Mouse (Mus musculus) heart, postnatal 25 days (tissue): Measurements from ENCODE around the gene Tinf2. TPM values are rescaled to one million over a fixed set of nuclear protein-coding genes. Genes with fewer than 3 reads are reported as not detected.

Experiments
- DNase-seq: peaks from one replicate; pipeline ENCODE4 v3.0.0; 2022; ENCODE audit warnings: low spot score
- intact Hi-C: fragments of 180-260 bp; cut with DNase I; formaldehyde crosslinking; loops from one replicate; pipeline ENCODE4 v1.15.1; 2025
- total RNA-seq, 2 experiments: library from RNA; stranded (reverse); gene quantifications; 2 replicates each; pipeline ENCODE4 v1.2.3; 2021

Gene Tinf2
- total RNA-seq, 2 experiments from 2014 or later: 10.0 to 10.7 TPM

DNA sequence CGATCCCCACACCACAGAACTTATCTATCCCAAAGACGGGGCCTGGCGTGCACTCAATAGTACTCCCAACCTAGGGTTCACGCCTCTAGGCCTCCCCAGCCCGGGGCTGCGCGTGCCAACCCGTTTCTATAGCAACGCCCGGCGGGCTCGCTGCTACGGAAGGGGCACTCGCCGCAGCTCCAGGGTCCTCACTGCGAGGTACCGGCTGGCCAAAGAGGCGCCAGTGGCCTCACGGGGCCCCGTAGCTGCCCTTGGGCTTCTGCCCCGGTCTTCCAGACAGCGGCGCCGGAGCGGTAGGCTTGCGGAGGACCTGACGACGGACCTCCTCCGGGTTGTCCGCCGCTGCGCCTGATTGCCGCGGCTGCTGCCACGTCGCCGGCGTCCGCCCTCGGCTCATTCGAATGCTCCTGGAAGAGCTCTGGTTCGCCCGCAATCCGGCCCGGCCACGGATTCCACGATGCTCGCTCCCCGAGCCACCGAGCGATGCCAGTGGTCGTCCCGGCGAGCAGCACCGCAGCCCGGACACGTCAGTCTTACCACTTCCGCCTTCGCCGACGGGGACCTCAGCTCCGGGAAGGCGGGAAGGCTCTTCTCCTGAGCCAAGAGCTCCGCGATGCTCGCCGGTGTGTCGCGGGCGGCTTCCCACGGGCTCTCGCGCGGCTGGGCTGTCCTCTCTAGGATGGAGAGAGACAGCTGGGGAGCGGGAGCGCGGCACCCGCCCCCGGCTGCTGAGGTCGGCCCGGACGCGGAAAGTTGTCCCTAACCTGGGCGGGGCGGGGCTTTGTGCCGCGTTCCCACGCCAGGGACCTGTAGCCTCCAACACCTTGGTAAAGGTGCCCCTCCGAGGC, 38.3 kb downstream of the Tinf2 start, which contains the start of gene Tm9sf1:
Tm9sf1 (minus strand) TSS at position 747 of the 848 bp plus-strand sequence.
- peak; percentile 78 for DNase-seq
- intact Hi-C loops: loop anchor here (2.0 kb wide), 1 partner anchor 18 kb away; the partner anchor contains the start of gene Mdp1

DNA sequence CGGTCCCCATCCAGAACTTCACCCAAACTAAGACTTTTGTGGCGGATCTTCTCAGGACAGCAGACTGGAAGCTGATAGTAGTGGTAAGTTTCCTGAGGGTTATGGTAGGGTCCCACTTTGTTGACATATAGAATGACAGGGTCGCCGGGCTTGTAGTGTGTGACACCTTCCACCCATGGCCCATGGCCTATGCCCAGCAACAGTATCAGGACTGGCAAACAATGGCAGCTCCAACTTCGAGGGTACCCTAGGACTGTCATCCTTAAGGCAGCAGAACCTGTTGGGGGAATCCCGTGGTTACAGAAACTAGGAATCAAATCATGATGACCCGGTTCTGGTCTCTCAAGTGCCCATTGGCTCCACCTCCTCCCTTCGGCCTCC, 39.0 kb downstream of the Tinf2 start:
- intact Hi-C loops: loop anchor here (2.0 kb wide), 1 partner anchor 18 kb away; the partner anchor contains the start of gene Mdp1
- no peak for DNase-seq

- intact Hi-C loops: no loop called here
- no peak for DNase-seq
These were observed 40.3 kb downstream of the Tinf2 start for GRCm38 (mm10) chr14:55641291-55641690.

DNA sequence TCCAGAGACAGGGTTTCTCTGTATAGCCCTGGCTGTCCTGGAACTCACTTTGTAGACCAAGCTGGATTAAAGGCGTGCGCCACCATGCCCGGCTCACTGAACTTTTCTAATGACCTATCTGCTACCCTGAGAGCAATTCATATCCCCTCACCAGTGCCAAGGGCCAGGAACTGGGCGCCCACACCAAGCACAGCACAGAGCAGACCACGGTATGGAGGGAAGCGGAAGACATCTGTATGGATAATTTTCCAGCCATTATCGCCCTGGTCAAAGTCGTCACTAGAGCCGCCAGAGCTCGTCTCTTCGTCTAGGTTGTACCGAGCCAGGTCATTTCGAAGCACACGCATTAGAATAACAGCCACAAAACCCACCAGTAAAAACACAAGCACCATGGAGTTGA, 40.8 kb downstream of the Tinf2 start:
- no peak for DNase-seq
- intact Hi-C loops: no loop called here

DNA sequence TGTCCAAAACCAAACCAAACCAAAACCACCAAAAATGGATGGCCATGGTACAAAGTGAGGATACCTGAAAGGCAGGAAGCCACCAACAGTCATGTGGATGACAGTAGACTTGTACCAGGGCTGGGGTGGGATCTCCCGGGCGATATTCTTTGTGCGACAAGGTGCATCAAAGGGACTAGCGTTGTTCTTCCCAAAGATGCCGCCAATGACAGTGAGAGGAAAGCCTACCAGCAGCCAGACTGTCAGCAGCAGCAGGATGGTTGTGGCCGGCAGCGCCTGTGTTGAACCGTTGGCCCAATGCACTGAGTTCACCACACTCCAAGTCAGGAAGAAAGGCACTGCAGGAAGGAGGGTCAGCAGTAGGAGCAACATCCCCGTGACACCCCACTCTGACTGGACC, 43.8 kb downstream of the Tinf2 start, which contains the start of gene Gm49378:
Gm49378 (minus strand) TSS at position 101 of the 400 bp plus-strand sequence.
- DNase-seq: no peak
- intact Hi-C loops: loop anchor here (5.0 kb wide), 1 partner anchor 35 kb away; the partner anchor contains the start of genes Gmpr2 and Nedd8

GRCm38 (mm10) chr14:55635523-55636007, 46.1 kb downstream of the Tinf2 start, which contains the start of gene Ipo4:
Ipo4 (minus strand) TSS chr14:55635957.
- intact Hi-C loops: loop anchor here (5.0 kb wide), 1 partner anchor 37 kb away; the partner anchor contains the start of genes Gmpr2 and Nedd8
- DNase-seq: peak; percentile 77

DNA sequence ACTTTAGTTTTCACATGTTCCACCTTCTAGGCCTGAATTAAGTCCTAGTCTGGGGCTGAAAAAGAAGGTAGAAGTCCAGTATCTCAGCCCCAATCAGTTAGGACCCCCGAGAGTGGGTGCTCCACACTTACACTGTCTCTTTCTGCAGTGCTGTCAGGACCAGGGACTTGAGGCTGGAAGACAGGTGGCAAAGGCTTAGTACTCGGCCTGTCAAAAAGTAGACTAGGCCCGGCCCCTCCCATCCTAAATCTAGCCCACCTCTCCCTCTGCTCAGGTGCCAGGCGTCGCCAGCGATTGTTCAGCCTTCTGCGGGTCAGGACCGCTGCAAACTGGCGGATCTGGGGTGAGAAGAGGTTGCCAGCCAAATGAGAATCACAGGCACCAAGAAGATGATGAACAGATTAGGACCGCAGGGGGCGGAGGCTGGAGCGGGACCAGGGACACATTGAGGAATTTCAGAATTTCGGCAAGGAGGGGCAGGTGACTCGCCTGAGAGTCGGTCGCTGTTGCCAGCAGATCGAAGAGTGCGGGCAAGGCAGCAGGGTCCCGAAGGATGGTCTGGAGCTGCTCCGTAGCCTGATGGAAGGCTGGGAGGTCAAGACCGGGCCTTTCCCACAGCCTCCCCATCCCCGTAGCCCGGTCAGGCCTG, 46.6 kb downstream of the Tinf2 start:
- intact Hi-C loops: loop anchor here (5.0 kb wide), 1 partner anchor 37 kb away; the partner anchor contains the start of genes Gmpr2 and Nedd8
- DNase-seq: no peak

- DNase-seq: no peak
- intact Hi-C loops: loop anchor here (2.0 to 5.0 kb wide), 2 partner anchors 113 to 128 kb away; partner anchors contain the start of gene Cideb
These were observed 52.3 kb downstream of the Tinf2 start for GRCm38 (mm10) chr14:55629312-55629711.

DNA sequence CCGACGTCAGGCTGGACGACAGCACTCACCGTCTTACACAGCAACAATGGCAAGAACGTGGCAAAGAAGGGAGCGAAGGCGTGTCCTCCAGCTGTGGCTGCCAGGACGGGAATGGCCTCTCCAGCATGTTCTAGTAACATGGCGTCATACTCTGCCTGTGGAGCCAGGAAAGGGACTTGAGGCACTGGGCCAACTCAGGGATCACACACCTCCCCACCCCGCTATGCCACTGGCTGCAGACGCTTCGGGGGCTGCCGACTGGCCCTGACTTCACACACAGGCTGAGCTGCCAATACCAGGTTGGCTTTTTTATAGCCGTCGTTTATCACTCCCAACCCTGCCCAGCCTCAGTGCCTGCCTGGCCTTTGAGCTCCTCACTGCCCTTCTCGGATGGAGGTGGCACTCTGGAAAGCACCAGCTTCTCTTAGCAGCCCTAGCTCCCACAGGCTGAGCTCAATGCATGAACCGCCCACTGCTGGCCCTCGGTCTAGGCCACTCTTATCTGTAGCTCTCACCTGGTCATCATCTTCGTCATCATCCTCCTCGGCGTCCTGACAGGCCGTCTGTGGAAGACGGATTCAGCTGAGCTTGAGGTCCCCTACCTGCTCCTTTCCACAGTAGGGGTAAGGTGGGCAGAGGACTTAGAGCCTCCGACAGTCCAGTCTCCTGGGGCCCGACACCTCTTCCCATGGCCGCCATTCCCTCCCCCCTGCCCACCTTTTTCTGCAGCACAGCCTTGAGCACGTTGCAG, 53.4 kb downstream of the Tinf2 start:
- DNase-seq: no peak
- intact Hi-C loops: loop anchor here (2.0 to 5.0 kb wide), 2 partner anchors 115 to 129 kb away; partner anchors contain the start of gene Cideb

Other genes with a start within 250 kb of the Tinf2 start
- 100 to 1,000 TPM in 1 of 2 experiments, 10 to 100 TPM in 1; 99.7 to 119 TPM for gene Dhrs4, start 203.1 kb downstream of the Tinf2 start, total RNA-seq
- 1 to 10 TPM; 2.3 to 2.4 TPM for gene Carmil3, start 191.2 kb downstream of the Tinf2 start, total RNA-seq
- not detected for gene Cpne6, start 171.4 kb downstream of the Tinf2 start, total RNA-seq
- under 1 TPM in 1 of 2 experiments, not detected in 1; 0.18 TPM for gene Nrl, start 156.8 kb downstream of the Tinf2 start, total RNA-seq
- 10 to 100 TPM; 11.7 to 14.3 TPM for gene Pck2, start 141.6 kb downstream of the Tinf2 start, total RNA-seq
- gene Dcaf11, start 121.8 kb downstream of the Tinf2 start, total RNA-seq: 100 to 1,000 TPM; 129 to 130 TPM
- under 1 TPM in 1 of 2 experiments, not detected in 1; 0.83 TPM for gene A730061H03Rik, start 121.4 kb downstream of the Tinf2 start, total RNA-seq
- gene Fitm1, start 106.2 kb downstream of the Tinf2 start, total RNA-seq: 100 to 1,000 TPM; 192 to 214 TPM
- gene Psme1, start 103.7 kb downstream of the Tinf2 start, total RNA-seq: 100 to 1,000 TPM; 249 to 283 TPM
- gene Emc9, start 96.5 kb downstream of the Tinf2 start, total RNA-seq: 10 to 100 TPM; 56.0 to 58.1 TPM
- 100 to 1,000 TPM in 1 of 2 experiments, 10 to 100 TPM in 1; 93.4 to 101 TPM for gene Psme2, start 90.7 kb downstream of the Tinf2 start, total RNA-seq
- gene Rnf31, start 90.1 kb downstream of the Tinf2 start, total RNA-seq: 10 to 100 TPM; 25.7 to 31.3 TPM
- gene Irf9, start 78.2 kb downstream of the Tinf2 start, total RNA-seq: 10 to 100 TPM; 10.1 to 11.8 TPM
- gene Rec8, start 63.8 kb downstream of the Tinf2 start, total RNA-seq: under 1 TPM; 0.23 to 0.36 TPM
- 10 to 100 TPM; 51.1 to 57.0 TPM for gene Ipo4, start 45.9 kb downstream of the Tinf2 start, total RNA-seq
- 1 to 10 TPM; 3.0 to 3.4 TPM for gene Gm49378, start 43.9 kb downstream of the Tinf2 start, total RNA-seq
- gene Tm9sf1, start 38.0 kb downstream of the Tinf2 start, total RNA-seq: 10 to 100 TPM; 39.0 to 43.8 TPM
- gene Tssk4, start 31.6 kb downstream of the Tinf2 start, total RNA-seq: under 1 TPM; 0.56 to 0.60 TPM
- 10 to 100 TPM; 53.0 to 53.4 TPM for gene Mdp1, start 21.3 kb downstream of the Tinf2 start, total RNA-seq
- 10 to 100 TPM in 1 of 2 experiments, 1 to 10 TPM in 1; 8.9 to 11.2 TPM for gene Gmpr2, start 9.9 kb downstream of the Tinf2 start, total RNA-seq
- 100 to 1,000 TPM; 252 to 263 TPM for gene Nedd8, start 9.7 kb downstream of the Tinf2 start, total RNA-seq
- under 1 TPM; 0.18 to 0.36 TPM for gene Tgm1, start 32.1 kb upstream of the Tinf2 start, total RNA-seq
- 10 to 100 TPM; 13.0 to 13.4 TPM for gene Rabggta, start 40.4 kb upstream of the Tinf2 start, total RNA-seq
- 10 to 100 TPM; 43.7 to 47.0 TPM for gene Dhrs1, start 63.9 kb upstream of the Tinf2 start, total RNA-seq
- 10 to 100 TPM in 1 of 2 experiments, 1 to 10 TPM in 1; 7.8 to 11.1 TPM for gene Nop9, start 63.9 kb upstream of the Tinf2 start, total RNA-seq
- gene Cideb, start 76.6 kb upstream of the Tinf2 start, total RNA-seq: under 1 TPM; 0.56 to 0.83 TPM
- gene Ltb4r2, start 79.6 kb upstream of the Tinf2 start, total RNA-seq: under 1 TPM; 0.06 to 0.13 TPM
- under 1 TPM in 1 of 2 experiments, not detected in 1; 0.18 TPM for gene Ltb4r1, start 84.1 kb upstream of the Tinf2 start, total RNA-seq
- 10 to 100 TPM; 18.2 to 23.8 TPM for gene Adcy4, start 102.3 kb upstream of the Tinf2 start, total RNA-seq
- gene Ripk3, start 107.0 kb upstream of the Tinf2 start, total RNA-seq: 1 to 10 TPM; 2.3 to 3.4 TPM
- 1 to 10 TPM; 3.9 to 5.5 TPM for gene Nfatc4, start 141.3 kb upstream of the Tinf2 start, total RNA-seq
- gene Nynrin, start 172.2 kb upstream of the Tinf2 start, total RNA-seq: 1 to 10 TPM; 8.2 to 9.7 TPM
- gene Cbln3, start 202.6 kb upstream of the Tinf2 start, total RNA-seq: under 1 TPM in 1 of 2 experiments, not detected in 1; 0.14 TPM
- 10 to 100 TPM; 11.6 to 13.5 TPM for gene Khnyn, start 203.1 kb upstream of the Tinf2 start, total RNA-seq
- 100 to 1,000 TPM; 107 to 108 TPM for gene Sdr39u1, start 218.5 kb upstream of the Tinf2 start, total RNA-seq